Mouse (Mus musculus) kidney, embryonic 16.5 days (tissue): ENCODE results near the gene Nudt4. TPM values are rescaled to one million over a fixed set of nuclear protein-coding genes. Genes with fewer than 3 reads are reported as not detected.

Experiments
- ATAC-seq: fragments of 200-750 bp; cut with Nextera tagmentation; 2 replicates; pipeline ENCODE4 v1.8.0; 2017; ENCODE audit warnings: moderate TSS enrichment; ENCODE audit not compliant: low FRiP score, low TSS enrichment
- H3K27ac ChIP-seq: fragments of 300-500 bp; sonication (generic); 2 replicates; pipeline ENCODE4 v1.5.1; 2014; ENCODE audit warnings: low read length
- H3K27me3 ChIP-seq: fragments of 300-500 bp; sonication (generic); 2 replicates; pipeline ENCODE4 v1.6.1; 2014; ENCODE audit warnings: low read length, control low read depth, mixed read lengths; ENCODE audit not compliant: insufficient read depth
- H3K36me3 ChIP-seq: fragments of 300-500 bp; sonication (generic); 2 replicates; pipeline ENCODE4 v1.6.1; 2014; ENCODE audit warnings: low read length, control low read depth, mixed read lengths; ENCODE audit not compliant: insufficient read depth
- H3K4me1 ChIP-seq: fragments of 300-500 bp; sonication (generic); 2 replicates; pipeline ENCODE4 v1.6.1; 2014; ENCODE audit warnings: low read length, control low read depth, mixed read lengths; ENCODE audit not compliant: insufficient read depth
- H3K4me2 ChIP-seq: fragments of 300-500 bp; sonication (generic); replicated peaks from 2 replicates; pipeline ENCODE4 v1.6.1; 2014; ENCODE audit warnings: low read depth, low read length
- H3K4me3 ChIP-seq: fragments of 300-500 bp; sonication (generic); 2 replicates; pipeline ENCODE4 v1.5.1; 2014; ENCODE audit warnings: mild to moderate bottlenecking, low read length
- H3K9ac ChIP-seq: fragments of 300-500 bp; sonication (generic); replicated peaks from 2 replicates; pipeline ENCODE4 v1.6.1; 2014; ENCODE audit warnings: low read length
- H3K9me3 ChIP-seq: fragments of 300-500 bp; sonication (generic); 2 replicates; pipeline ENCODE4 v1.6.1; 2016; ENCODE audit warnings: low read length, control low read depth
- WGBS: fragments of 180-500 bp; shearing (Covaris S2); extraction: QIAGEN DNeasy Blood & Tissue Kit; methylation state at CpG from one replicate; pipeline ENCODE4 v1.1.7; 2014; 5-methylcytosine and 5-hydroxymethylcytosine counted together
- polyA plus RNA-seq: library from polyadenylated mRNA; unstranded; fragments of >200 nt; fragmentation: Nextera tagmentation; extraction: Ambion mirVana; gene quantifications from 2 replicates; pipeline ENCODE4 v1.2.1, GENCODE M21; 2015

Nudt4 gene
- polyA plus RNA-seq, 1 experiment from 2014 or later, result 132 TPM

- Histone ChIP-seq H3K9ac (no peak overlapping the region), H3K4me3 (no peak overlapping the region), H3K9me3 (no peaks in the 10 kb centered on the region), H3K27ac (no peak overlapping the region), H3K4me2 (no peak overlapping the region), H3K27me3 (no peaks in the 10 kb centered on the region), H3K4me1 (peaks cover 15% of the 10 kb centered on the region; the same call in 1 of the 2 replicates), H3K36me3 (no peaks in the 10 kb centered on the region)
- WGBS, result 75% methylated on average over 5 of the region's 5 CpGs
- ATAC-seq, result no peak
Measured at GRCm38 (mm10) chr10:95526495-95527122, 37.3 kb downstream of the Nudt4 start.

- 84% methylated on average over 5 of the region's 5 CpGs for WGBS
Measured at GRCm38 (mm10) chr10:95525871-95526270, 38.1 kb downstream of the Nudt4 start.

GRCm38 (mm10) chr10:95525037-95525675 is 38.8 kb downstream of the Nudt4 start:
- Histone ChIP-seq H3K27ac (no peak overlapping the region), H3K36me3 (no peaks in the 10 kb centered on the region), H3K4me1 (peaks cover 15% of the 10 kb centered on the region; the same call in 1 of the 2 replicates), H3K9me3 (no peaks in the 10 kb centered on the region), H3K27me3 (no peaks in the 10 kb centered on the region), H3K4me3 (no peak overlapping the region), H3K9ac (no peak overlapping the region), H3K4me2 (no peak overlapping the region)
- ATAC-seq, result no peak
- 67% methylated on average over 6 of the region's 6 CpGs for WGBS

More at GRCm38 (mm10) chr10:95525871-95526270, 38.1 kb downstream of the Nudt4 start:
- Histone ChIP-seq H3K9me3 (no peaks in the 10 kb centered on the region), H3K36me3 (no peaks in the 10 kb centered on the region), H3K27ac (no peak overlapping the region), H3K27me3 (no peaks in the 10 kb centered on the region), H3K9ac (no peak overlapping the region), H3K4me1 (peaks cover 15% of the 10 kb centered on the region; the same call in 1 of the 2 replicates), H3K4me2 (no peak overlapping the region), H3K4me3 (no peak overlapping the region)
- ATAC-seq, result no peak

- H3K27me3 ChIP-seq, result no peaks in the 10 kb centered on the region
- H3K36me3 ChIP-seq, result no peaks in the 10 kb centered on the region
- ATAC-seq, result no peak
- no peak overlapping the region for H3K9ac ChIP-seq
- H3K4me3 ChIP-seq, result no peak overlapping the region
- H3K27ac ChIP-seq, result no peak overlapping the region
- peaks cover 13% of the 10 kb centered on the region for H3K4me1 ChIP-seq
- WGBS, result 91% methylated on average over 6 of the region's 6 CpGs
- no peak overlapping the region for H3K4me2 ChIP-seq
- no peaks in the 10 kb centered on the region for H3K9me3 ChIP-seq
Measured at GRCm38 (mm10) chr10:95517656-95518055, 46.3 kb downstream of the Nudt4 start.

- no peaks in the 10 kb centered on the region for H3K9me3 ChIP-seq
- peak; percentile 75 for ATAC-seq
- peak overlapping the region; percentile 64 for H3K4me2 ChIP-seq
- H3K27me3 ChIP-seq, result no peaks in the 10 kb centered on the region
- H3K27ac ChIP-seq, result peak overlapping the region; percentile 99
- H3K36me3 ChIP-seq, result no peaks in the 10 kb centered on the region
- peak overlapping the region; percentile 98 for H3K9ac ChIP-seq
- H3K4me3 ChIP-seq, result peak overlapping the region; percentile 95
- peaks cover 13% of the 10 kb centered on the region for H3K4me1 ChIP-seq
- WGBS, result under 1% methylated on average over 61 of the region's 80 CpGs
Measured at GRCm38 (mm10) chr10:95515293-95515931, 48.5 kb downstream of the Nudt4 start.

GRCm38 (mm10) chr10:95514656-95515292 is 49.2 kb downstream of the Nudt4 start, which contains the start of gene Ube2n:
Gene Ube2n (plus strand): TSS chr10:95515145.
- no peaks in the 10 kb centered on the region for H3K27me3 ChIP-seq
- H3K36me3 ChIP-seq, result no peaks in the 10 kb centered on the region
- peak within 1 kb of the TSS; percentile 95 for H3K4me3 ChIP-seq
- WGBS, result under 1% methylated on average over 81 of the region's 81 CpGs
- H3K9ac ChIP-seq, result peak within 1 kb of the TSS; percentile 98
- peak within 1 kb of the TSS; percentile 99 for H3K27ac ChIP-seq
- peak within 1 kb of the TSS; percentile 70 for H3K4me2 ChIP-seq
- peak; percentile 98 for ATAC-seq
- peaks cover 13% of the 10 kb centered on the region for H3K4me1 ChIP-seq
- no peaks in the 10 kb centered on the region for H3K9me3 ChIP-seq

GRCm38 (mm10) chr10:95513768-95514556 is 50.0 kb downstream of the Nudt4 start:
- H3K4me2 ChIP-seq, result peak overlapping the region; percentile 70
- peak overlapping the region; percentile 98 for H3K9ac ChIP-seq
- H3K9me3 ChIP-seq, result no peaks in the 10 kb centered on the region
- H3K4me3 ChIP-seq, result peak overlapping the region; percentile 95
- 33% methylated on average over 15 of the region's 15 CpGs for WGBS
- H3K36me3 ChIP-seq, result no peaks in the 10 kb centered on the region
- peaks cover 13% of the 10 kb centered on the region for H3K4me1 ChIP-seq
- H3K27me3 ChIP-seq, result no peaks in the 10 kb centered on the region
- peak overlapping the region; percentile 99 for H3K27ac ChIP-seq
- ATAC-seq, result peak; percentile 25; the same call in 1 of the 2 replicates

- no peak overlapping the region for H3K4me3 ChIP-seq
- H3K4me1 ChIP-seq, result peaks cover 13% of the 10 kb centered on the region
- H3K9ac ChIP-seq, result 0 out of 2 replicates have a peak overlapping the region, but pooled peaks have one; percentile 22
- no peaks in the 10 kb centered on the region for H3K27me3 ChIP-seq
- ATAC-seq, result no peak
- no peak overlapping the region for H3K4me2 ChIP-seq
- no peak overlapping the region for H3K27ac ChIP-seq
- WGBS, result 79% methylated on average over 8 of the region's 8 CpGs
- H3K36me3 ChIP-seq, result no peaks in the 10 kb centered on the region
- no peaks in the 10 kb centered on the region for H3K9me3 ChIP-seq
Measured at GRCm38 (mm10) chr10:95512635-95513034, 51.3 kb downstream of the Nudt4 start.

- WGBS, result 70% methylated on average over 3 of the region's 3 CpGs
- no peak for ATAC-seq
- no peak overlapping the region for H3K4me3 ChIP-seq
Measured at GRCm38 (mm10) chr10:95509263-95509662, 54.7 kb downstream of the Nudt4 start.

More at GRCm38 (mm10) chr10:95509263-95509662, 54.7 kb downstream of the Nudt4 start:
- H3K9me3 ChIP-seq, result no peaks in the 10 kb centered on the region
- no peak overlapping the region for H3K4me2 ChIP-seq
- no peaks in the 10 kb centered on the region for H3K36me3 ChIP-seq
- H3K27ac ChIP-seq, result no peak overlapping the region
- H3K4me1 ChIP-seq, result peaks cover 5% of the 10 kb centered on the region
- H3K9ac ChIP-seq, result no peak overlapping the region
- no peaks in the 10 kb centered on the region for H3K27me3 ChIP-seq
